Mouse (Mus musculus) E14TG2a.4 (cell line): ENCODE results near the gene Serinc4.

Experiments
- CTCF ChIP-seq: conservative IDR thresholded peaks from 2 replicates; pipeline ENCODE4 v1.5.1; 2014; ENCODE audit warnings: low read length
- NANOG ChIP-seq: IDR thresholded peaks from 2 replicates; pipeline ENCODE4 v1.6.1; 2014; ENCODE audit warnings: borderline replicate concordance, low read length, mixed read lengths

DNA sequence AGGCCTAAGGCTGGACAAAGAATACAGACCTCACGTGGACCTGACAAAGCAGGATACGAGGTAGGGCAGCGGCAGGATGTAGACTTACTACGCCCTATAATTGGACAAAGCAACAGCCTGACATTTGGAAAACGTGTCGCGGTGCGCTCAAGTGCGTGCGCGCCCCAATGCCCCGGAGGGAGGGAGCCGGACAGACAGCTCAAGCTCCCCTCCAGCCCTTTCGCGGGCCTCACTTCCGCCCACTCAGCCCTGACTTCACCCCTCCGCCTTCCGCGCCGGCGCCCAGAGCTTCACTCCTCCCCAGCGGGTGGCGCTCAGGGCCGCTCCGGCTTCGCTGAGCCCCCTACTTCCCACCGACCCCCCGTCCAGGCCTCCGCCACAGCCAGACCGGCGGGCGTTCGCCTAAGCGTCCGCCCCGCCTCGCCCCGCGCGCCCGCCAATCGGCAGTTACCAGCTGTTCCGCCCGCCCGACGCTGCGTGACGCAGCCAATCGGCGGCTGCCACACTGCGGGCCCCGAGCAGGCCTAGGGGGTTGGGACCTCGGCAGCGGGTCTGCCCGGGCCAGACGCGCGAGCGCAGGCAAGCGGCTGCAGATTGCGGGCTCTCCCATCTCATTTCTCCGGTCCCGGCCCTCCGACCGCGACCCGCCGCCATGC is 43.1 kb downstream of the Serinc4 start, which contains the start of the genes Pdia3 and Catsper2:
- TF ChIP-seq CTCF: no peak
- TF ChIP-seq NANOG: no peak
